Mouse (Mus musculus) heart, postnatal 14 days (tissue): ENCODE data around the gene Prdm13. TPM values are rescaled to one million over a fixed set of nuclear protein-coding genes. Genes with fewer than 3 reads are reported as not detected.

ENCODE experiments used
- DNase-seq, 2 experiments: peaks; one replicate each; pipeline ENCODE4 v3.0.0; 2021 to 2022
- intact Hi-C: fragments of 180-260 bp; cut with DNase I; formaldehyde crosslinking; loops from one replicate; pipeline ENCODE4 v1.15.1; 2025
- long read RNA-seq, 2 experiments: library from polyadenylated mRNA; stranded (forward); transcript quantifications; one replicate each; pipeline ENCODE4 v2.0.0; 2021
- total RNA-seq, 2 experiments: library from RNA; stranded (reverse); gene quantifications; 2 replicates each; pipeline ENCODE4 v1.2.3; 2021

The Prdm13 gene
- total RNA-seq = not detected
- long read RNA-seq, experiment 1 = 0 reads
- long read RNA-seq, experiment 2 = 0 reads

DNA sequence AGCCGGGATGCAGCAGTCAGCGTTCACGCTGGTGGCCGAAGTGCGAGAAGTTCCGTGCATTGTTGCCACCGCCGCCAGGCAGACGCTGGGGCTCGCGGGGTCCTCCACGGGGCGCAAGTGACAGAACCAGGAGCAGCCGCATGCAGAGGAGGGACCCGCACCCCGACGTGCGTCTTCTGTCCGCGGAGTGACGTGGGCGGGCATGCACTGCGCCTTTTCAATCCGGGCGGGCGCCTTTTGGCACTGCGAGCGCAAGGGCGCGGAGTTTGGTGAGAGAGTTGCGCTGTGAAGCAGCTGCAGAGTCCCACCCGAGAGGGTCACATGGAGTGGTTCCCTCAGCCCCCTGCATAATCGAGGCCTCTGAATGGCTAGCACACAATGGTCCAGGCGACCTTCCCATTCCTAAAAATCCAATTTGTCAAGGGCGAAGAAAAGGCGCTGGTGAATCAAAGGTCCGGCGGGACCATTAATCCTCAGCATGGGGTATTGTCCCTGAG lies at the start of gene Prdm13:
Gene Prdm13 (minus strand): TSS at position 369 of the 497 bp plus-strand sequence.
- intact Hi-C loops = no loop called here
- no peak for DNase-seq

DNA sequence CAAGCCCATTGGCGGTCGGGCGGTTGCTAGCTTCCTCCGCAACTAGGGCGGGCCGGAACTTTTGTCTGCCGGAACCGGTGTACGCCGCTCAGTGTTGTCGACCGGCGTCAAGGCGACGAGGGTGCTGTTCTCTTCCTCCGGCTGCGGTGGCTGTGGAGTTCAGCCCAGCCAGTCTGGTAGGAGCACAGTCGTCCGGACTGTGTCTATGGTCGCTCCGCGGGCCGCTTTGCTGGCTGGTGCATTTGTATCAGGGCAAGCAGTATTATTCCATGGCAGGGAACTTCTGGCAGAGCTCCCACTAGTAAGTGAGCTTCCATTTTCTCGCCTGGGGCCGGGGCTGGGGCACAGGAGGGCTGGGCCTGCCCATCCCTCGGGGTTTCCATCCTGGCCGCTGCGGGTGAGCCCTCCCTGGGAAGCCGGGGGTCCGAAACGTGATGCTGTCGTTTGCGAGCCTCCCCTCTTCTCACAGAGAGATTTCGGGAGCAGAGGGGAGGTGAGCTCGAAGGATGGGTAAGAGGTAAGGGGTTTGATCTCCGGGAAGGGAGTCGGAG lies 41.9 kb upstream of the Prdm13 start, which contains the start of gene Ccnc:
Gene Ccnc (plus strand): TSS at position 87 of the 551 bp plus-strand sequence.
- intact Hi-C loops = loop anchor here (5.0 kb wide), 2 partner anchors 50 to 85 kb away; no protein-coding TSS in a partner anchor
- DNase-seq = peak; percentile 91 to 92

DNA sequence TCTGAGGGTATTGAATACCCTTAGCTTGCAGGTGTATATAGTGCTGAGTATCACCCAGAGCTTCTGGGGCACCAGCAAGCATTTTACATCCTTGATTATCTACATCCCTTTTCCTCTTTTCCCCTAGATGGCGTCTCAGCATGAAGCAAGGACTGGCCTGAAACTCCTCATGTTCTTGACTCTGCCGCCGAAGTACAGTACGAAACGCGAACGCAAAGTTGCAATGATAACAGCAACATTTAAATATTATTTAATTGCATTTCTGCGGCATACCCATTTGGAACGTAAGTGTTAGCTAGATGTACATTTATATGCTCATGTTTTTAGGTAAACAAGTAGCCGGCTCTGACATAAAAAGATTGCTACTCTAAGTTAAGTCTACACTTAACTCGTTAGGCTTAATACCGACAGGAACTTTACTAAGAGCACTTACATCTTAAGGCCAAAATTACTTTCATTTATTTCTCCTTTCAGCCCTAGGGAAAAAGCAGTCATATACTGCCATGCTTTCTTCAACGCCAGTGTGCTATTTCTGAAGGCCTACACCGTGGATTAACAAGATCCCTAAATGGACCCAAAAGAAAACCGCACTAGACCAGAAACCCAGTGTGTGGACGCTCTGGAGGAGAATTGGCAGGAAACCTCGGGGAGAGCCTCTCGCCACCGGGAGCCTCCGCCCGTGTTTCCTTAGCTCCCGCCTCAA lies 41.3 kb upstream of the Prdm13 start:
- intact Hi-C loops = loop anchor here (5.0 kb wide), 2 partner anchors 50 to 85 kb away; no protein-coding TSS in a partner anchor
- DNase-seq = peak; percentile 9 to 33

DNA sequence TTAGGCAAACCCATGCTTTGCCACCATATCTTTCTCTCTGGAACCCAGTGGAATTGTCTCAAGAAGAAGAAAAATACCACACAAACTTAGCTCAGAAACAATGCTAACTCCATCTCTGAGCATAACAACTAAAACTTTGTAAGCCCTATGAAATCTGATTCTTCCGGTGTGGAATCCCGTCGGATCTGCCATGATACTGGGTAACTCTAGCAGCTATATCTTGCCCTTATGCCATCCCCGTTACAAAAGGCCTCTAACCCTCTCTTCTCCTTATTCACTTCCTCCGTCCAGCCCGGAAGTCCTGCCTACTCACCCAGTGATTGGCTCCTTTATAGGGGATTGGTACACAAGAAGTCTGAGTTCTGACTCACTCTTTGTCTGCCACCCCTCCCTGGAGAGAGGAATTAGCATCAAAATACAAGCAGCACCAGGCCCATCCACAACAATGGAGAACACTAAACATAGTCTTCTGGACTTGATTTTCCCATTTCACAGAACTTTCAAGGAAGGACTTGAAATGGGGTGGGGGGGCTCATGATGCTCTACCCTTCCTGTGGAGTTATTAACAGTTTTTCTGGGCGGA lies 37.1 kb upstream of the Prdm13 start:
- intact Hi-C loops = no loop called here
- DNase-seq = no peak

DNA sequence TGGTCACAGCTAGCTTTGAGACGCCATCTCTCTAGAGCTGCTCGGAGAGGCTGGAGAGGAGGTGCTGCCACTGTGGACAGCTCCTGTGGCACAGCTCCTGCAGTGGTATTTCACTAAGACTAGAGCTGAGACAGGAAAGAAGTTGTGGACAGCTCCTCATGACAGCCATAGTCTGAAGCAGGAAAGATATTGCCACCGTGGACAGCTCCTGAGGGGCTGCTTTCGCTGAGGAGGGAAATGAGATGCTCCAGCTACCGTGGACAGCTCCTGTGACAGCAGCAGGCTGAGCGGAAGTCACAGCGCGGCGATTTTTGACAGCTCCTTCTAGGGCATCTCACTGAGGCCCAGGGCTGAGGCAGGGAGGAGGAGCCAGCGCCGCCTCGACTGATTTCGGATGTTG lies 26.4 kb upstream of the Prdm13 start:
- intact Hi-C loops = no loop called here
- peak; percentile 81 to 90 for DNase-seq

DNA sequence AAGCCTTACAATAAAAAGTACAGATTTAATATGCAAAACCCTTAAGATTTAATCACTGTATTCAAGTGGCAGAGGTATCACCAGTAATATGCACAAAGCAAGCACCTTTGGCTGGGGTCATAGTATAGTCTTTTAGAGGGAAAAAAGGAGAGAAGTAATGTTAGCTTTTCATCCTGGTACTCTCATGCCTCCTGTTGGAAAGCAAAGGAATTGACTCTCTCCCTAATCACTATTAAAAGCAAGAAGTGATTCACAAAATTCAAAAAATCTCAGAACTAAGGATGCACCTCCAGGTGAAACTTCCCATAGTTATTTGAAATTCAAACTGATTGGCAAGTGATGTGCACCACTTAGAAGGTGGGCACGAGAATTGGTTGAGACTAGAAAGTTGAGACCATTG lies 19.3 kb upstream of the Prdm13 start:
- intact Hi-C loops = no loop called here
- DNase-seq = no peak

DNA sequence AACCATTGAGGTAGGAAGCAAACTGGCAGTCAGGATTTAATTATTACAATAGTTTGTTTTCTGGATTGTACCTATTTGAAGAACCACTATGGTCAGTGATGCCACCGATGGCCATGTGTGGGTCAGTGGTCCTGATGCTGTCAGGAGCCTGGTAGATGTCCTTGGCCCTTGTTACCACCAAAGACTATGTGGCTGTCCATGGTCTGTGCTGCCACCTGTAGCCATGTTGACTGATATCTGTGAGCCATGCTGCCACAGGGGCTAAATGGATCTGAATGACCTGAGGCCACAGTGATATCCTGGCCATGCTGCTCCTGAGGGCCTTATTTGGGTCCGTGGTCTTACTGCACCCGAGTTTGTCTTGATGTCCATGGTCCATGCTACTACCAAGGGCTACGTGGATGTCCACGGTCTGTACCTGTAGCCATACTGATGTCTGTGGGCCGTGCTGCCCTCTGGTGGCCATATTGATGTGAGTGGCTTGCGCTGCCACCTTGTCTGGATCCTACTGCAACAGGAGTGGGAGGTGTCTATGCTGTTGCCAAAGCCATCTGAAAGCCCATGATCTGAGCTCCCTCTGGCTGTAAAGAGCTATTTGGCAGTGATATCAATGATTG lies 10.0 kb upstream of the Prdm13 start:
- intact Hi-C loops = loop anchor here (5.0 kb wide), 1 partner anchor 158 kb away; no protein-coding TSS in a partner anchor
- DNase-seq = peak; percentile 33 to 48

DNA sequence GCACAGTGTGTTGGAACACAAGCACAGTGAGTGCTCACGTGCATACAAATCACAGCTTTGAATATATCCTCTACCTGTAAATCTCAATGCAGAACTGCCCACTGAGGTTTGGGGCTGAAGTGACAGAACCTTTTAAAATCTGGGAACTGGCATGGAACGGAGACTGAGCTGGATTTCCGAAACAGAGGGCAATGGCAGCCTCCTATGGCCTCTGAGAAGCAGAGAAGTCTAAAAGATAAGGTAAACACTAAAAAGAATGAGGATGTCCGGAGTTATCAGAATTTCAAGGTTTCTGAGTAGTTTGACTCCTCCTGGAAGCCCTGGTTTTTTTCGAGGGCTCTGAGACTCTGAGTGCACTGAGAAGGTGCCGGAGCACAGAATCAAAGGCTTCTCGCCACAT lies 4.5 kb upstream of the Prdm13 start:
- intact Hi-C loops = no loop called here
- no peak for DNase-seq

DNA sequence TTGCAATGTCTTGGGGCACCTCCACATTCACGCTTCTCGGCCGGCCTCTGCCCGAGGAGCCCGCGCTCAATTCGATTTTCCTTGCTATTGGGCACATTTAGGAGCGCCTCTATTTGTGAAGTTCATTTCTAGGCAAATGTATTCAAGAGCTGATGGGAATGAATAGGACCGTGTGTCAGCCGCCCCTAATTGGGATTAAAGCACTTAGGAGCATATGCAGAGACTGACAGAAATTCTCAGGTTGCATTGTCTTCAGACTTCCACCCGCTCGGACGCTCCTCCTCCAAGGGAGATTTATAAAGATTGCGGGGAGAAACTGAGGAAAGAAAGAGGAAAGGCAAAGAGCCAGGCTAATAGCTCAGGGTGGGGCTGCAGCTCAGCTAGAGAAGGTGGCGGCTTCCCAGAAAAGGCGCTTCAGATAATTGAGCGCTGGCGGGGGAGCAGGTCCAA lies 3.8 kb upstream of the Prdm13 start:
- intact Hi-C loops = no loop called here
- DNase-seq = no peak

DNA sequence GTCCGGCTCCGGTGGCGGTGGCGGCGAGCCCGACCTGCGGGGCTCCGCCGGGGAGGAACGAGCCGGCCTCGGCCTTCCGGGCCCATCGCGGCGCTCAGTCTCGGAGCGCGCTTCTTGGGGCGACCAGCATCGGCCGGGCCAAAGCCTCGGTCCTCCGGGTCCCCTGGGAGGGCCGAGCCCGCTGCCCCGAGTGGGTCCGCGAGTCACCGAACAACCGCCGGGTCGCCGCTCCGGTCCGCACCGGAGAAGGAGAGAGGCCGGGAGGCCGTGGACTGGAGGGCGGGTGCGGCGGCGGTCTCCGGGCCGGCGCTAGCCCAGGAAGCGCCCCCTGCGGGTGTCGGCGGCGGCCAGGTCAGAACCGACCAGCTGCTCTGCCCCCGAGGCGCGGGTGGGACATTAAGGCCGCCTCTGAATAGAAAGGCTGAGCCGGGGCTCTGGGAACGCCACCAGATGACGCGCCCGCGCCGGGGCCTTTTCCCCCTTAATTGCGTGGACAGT lies 3.0 kb upstream of the Prdm13 start:
- peak in 1 of 2 experiments; percentile 26 for DNase-seq
- intact Hi-C loops = no loop called here

DNA sequence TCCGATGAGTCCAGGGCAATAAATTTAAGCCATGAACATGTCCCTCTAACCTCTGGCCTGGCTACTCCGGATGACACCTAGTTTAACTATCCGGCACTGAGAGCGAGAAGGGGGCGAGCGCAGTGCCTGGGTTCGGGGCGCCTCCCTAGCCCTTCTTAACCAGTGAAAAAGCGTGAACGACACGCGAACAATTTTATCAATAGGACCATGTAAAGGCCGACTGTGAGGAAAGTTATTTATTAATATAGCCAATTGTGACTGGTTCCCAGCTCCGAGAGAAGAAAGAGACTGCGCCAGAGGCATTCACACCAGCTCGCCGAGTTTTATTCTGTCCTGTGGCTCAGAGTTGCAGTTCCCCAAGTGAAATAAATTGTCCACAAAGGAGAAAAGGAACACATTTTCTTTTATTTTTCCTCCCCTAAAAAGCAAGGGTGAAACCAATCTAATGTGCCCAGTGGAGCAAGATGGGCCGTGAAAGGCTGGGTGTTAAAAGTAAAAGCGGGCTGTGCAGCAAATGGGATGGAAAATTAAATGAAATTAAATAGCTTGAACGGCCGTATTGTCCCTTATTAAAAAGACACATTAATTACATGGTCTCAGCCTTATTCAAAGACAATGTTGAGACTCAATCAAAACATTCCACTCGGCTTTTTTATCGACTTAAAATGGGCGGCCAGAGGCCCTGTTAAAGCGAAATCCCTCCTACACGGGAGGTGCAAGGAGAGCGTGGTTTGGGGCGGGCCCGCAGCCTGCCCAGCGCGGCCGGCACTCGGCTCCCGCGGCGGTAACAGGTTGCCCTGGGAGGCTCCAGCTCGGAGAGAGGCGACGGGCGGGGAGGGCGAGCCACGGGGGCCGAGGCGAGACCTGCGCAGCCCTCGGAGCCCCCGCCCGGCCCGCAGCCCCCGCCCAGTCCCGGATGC lies 2.3 kb upstream of the Prdm13 start:
- DNase-seq = peak in 1 of 2 experiments; percentile 23
- intact Hi-C loops = no loop called here

DNA sequence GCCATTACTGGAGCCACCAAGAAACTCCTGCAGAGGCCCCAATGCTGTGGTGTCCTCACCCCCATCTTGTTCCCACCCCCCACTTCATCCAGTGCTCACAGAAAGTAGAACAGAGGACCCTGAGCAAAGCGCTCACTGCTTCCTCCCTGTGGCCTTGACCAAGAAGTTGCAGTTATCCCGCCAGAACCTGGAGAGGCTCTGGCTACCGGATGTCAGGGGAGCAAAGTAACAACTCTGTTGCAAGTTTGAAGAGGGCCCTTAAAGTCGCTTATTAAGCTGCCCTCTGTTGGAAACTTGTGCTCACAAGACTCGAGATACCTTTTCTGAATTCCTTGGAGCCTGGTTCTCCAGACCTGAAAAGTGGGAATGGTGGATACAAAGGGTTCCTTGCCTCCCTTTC lies 1.2 kb upstream of the Prdm13 start:
- no peak for DNase-seq
- intact Hi-C loops = no loop called here

DNA sequence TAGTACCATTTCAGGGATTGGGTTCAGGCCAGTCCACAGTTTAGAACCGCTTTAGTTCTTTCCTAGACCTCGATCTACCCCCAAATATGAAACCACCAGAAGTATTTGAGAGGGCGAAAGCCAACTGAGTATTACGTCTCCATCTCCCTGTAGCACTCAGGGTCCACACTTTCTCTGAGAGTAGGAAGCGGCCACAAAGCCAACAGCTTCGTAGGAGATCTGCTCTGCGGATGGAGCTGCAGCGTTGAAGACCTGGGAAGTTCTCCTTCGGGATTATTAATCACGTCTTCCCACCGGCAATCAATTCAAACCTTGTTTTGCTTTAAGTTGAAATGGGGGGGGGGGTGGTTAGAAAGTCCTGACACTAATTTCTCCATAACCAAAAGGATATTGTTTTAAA lies 653 bp upstream of the Prdm13 start:
- intact Hi-C loops = no loop called here
- DNase-seq = no peak

DNA sequence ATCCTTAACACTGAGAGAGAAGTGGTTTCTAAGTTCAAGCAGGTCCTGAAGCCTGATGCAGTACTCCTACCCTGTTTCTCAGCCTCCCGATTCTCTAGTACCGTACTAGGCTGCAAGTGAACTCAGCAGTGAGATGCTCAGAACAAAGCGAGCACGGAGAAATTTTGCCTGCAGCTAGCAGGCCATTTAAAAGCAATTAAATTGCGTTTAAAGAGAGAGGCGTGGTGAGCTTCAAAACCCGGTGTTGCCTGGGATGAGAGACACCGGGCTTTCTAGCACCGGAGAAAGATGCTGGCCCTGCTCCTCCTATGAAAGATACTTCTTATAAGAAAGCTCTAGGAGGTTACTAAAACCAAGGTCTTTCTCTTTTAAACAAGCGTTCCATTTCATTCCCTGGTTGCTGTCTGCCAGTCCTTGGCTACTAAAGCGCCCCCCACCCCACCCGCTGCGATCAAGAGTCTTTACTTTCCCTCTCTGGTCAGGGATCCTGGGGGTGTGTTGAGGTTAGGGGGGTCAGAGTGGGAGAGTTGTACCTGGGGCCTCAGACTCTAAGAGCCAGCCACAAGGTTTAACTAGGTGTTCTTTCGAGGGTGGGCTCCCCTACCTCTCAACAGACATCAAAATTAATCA lies 1.3 kb downstream of the Prdm13 start:
- no peak for DNase-seq
- intact Hi-C loops = no loop called here

DNA sequence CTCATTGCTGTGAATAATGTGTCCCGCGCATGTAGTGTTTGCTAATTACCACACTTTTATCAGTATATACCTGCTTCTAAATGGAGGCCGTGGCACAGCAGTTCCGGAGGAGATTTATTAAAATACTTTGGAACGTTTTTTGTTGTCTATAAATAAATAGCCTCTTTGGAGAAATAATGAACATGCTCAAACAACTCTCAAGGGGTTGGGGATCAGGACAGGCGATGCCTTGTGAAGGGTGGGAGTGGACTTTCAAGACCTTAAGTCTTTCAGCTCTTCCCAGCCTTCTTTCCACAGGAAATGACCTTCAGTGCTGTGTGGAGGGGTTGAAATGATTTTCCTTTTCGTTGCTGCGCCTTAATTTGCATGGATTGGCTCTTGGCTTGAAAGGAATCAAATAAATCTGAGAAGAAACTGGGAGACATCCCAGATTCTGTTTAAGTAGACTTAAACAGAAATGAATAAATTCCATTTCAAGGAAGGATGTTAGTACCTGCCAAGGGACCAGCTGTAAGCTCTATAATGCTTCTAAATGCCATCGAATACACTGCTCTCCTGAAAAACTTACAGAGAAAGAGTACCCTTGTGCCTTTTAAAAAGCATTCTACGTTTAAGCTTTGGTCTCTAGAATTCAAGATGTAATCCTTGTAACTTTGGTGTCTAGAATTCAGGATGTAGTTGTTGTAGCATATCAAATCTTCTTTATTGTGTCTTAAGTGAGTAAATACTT lies 3.2 kb downstream of the Prdm13 start:
- intact Hi-C loops = no loop called here
- DNase-seq = no peak

DNA sequence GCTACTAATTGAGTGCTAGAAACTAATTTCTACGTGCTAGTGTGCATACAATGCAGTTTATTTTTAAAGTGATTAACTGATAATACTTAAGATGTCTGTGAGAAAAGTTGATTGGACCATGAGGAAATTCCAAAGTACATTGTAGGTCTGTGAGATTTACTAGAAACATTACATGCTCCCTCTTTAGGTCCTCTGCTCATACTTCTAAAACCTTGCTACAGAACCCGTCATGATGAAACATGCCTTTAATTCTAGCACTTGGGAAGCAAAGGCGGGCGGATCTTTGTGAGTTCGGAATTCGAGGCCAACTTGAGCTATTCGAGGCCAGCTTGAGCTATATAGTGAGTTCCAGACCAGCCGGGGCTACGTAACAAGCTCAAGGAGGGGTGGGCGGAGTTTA lies 4.8 kb downstream of the Prdm13 start:
- DNase-seq = no peak
- intact Hi-C loops = no loop called here

DNA sequence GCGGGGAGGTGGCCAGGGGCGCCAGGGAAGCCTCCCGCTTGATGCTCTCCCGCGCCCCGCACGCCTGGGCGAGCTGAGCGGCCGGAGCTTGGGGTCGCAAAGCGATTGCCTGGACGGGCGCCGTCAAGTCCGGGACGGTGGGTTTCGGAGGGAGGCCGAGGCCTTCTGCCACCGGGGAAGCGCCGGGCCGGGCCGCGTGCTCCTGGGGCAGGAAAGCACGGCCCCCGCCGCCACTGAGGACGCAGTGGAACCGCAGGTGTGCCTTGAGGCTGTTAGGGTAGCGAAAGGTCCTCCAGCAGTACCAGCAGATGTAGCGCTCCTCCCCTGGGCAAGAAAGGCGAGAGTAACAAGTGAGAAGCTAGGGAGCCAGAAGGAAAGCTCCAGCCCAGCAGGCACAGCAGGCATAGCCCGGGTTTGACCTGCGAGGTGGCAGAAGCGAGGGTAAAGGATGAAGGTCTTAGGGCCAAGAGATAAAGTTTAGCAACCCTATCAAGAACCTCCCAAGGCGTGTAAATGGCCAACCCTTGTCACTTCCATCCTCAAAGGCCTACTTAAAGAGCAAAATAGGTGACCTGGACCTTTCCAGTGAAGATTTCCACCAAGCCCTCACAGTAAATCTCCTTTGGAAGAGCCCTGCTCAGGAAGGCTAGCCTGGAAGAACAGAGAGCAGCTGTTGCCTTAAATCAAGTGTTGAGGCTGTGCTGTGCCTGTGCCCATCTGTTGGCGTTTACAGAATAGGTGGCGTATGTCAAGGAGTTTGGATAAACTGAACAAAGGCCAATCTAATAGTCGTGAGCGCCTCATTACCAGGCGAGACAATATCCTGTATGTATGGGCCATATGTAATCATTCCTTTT lies 5.9 kb downstream of the Prdm13 start:
- DNase-seq = no peak
- intact Hi-C loops = no loop called here
